In the genomic region with DNA sequence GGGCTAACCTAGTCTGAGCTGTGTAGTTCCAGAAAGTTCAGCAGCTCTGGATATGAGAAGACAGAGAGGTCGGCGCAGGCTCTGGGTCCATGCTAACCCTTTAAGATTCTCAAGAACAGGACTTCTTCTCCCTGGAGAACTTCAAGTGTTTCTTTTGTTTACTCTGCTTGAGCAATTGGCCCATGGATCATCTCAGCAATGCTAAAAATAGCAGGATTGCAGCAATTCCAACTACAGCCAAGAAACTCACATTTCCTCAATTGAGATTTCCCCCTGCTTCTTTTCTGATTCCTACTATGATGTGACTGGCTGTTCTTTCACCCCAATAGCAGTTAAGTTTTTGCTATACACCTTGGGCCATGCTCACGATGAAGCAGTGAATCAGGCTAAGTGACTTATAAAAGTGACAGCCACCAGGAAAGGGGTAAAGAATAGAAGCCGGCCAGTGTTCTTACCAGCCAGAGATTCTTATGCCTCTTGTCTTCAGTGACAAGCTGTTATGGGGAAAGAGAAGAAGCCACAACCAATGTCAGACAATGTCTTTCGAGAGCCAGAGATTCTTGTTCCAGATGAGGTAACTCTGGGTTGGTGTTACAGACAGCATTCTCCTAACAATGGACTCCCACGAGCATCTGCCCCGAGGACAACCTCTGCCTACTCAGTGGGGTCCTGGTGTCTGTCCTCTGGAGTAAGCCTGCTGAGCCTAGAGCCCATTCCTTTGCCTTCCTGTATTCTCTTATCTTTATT, we compare ENCODE assay signal across 9 mouse cellular contexts. TPM values are rescaled to one million over a fixed set of nuclear protein-coding genes. Genes with fewer than 3 reads are reported as not detected.
A peak's percentile ranks its signal among the peaks of the same experiment; 100 is the strongest.
DNase-seq lines count a peak whose midpoint lies in the region; TF ChIP-seq lines count a peak whose summit lies in the region.
"Had no signal": no experiment of that assay in that cellular context is flagged by ENCODE, and none has a peak within 500 bp of the region (broad histone marks: within the 10 kb centered on the region; RNA-seq: fewer than 3 reads in every experiment).

No protein-coding gene starts in this region.

- intact Hi-C loops in heart, postnatal 36 days (cut with DNase I) = no loop called here

- H3K27ac ChIP-seq in kidney, adult 2 months (ENCODE audit: insufficient read depth, low read depth, low read length) = 0 out of 2 replicates have a peak overlapping the region, but pooled peaks have one; percentile 11
- H3K27ac ChIP-seq in brown adipose tissue, adult 24 weeks (replicated peaks; ENCODE audit: low read depth, low read length) = peak overlapping the region; percentile 68
- H3K27ac ChIP-seq: neural tube, embryonic 13.5 days had no signal

- TF ChIP-seq CTCF in kidney, adult 2 months (conservative IDR thresholded peaks at IDR 0.05; ENCODE audit: insufficient read depth, insufficient read length, low read depth, low read length) = no peak

- no peaks in the 10 kb centered on the region for H3K27me3 ChIP-seq in kidney, adult 2 months (replicated peaks; ENCODE audit: control insufficient read depth, insufficient read depth, low read length)
- H3K27me3 ChIP-seq in megakaryocyte, embryonic 14.5 days (replicated peaks) = no peaks in the 10 kb centered on the region
- H3K27me3 ChIP-seq: neural tube, embryonic 13.5 days had no signal

- no peak overlapping the region for H3K4me3 ChIP-seq in kidney, adult 2 months (ENCODE audit: insufficient read depth, low read depth, low read length)
- no peak overlapping the region for H3K4me3 ChIP-seq in brown adipose tissue, adult 24 weeks (ENCODE audit: insufficient read depth, low read depth, low read length)
- H3K4me3 ChIP-seq in megakaryocyte, embryonic 14.5 days (replicated peaks) = peak overlapping the region; percentile 17
- H3K4me3 ChIP-seq: neural tube, embryonic 13.5 days had no signal

- H3K9me3 ChIP-seq in megakaryocyte, embryonic 14.5 days = 0 out of 2 replicates have a peak, but pooled peaks cover 2% of the 10 kb centered on the region
- H3K9me3 ChIP-seq: neural tube, embryonic 13.5 days had no signal

- peak; percentile 47 for DNase-seq in kidney, adult 2 months
- no peak for DNase-seq in kidney, postnatal 10 days
- DNase-seq in heart, postnatal 36 days = peak; percentile 34 to 61
- no peak for DNase-seq in natural killer cell, adult 2 months (ENCODE audit: low spot score in 2 of 2)
- no peak for DNase-seq in spleen, adult 12 weeks (ENCODE audit: low spot score)
- no peak for DNase-seq in thymus, postnatal 25 days

- WGBS in kidney, adult 2 months = 75% methylated on average over 7 of the region's 7 CpGs

- peaks cover 15% of the 10 kb centered on the region for H3K4me1 ChIP-seq in kidney, adult 2 months (ENCODE audit: control insufficient read depth, insufficient read depth, low read length)
- H3K4me1 ChIP-seq in brown adipose tissue, adult 24 weeks (ENCODE audit: control insufficient read depth, insufficient read depth, insufficient read length, low read length) = peaks cover 27% of the 10 kb centered on the region
- H3K4me1 ChIP-seq in megakaryocyte, embryonic 14.5 days = peaks cover 65% of the 10 kb centered on the region
- H3K4me1 ChIP-seq: neural tube, embryonic 13.5 days had no signal

- TF ChIP-seq POLR2A in kidney, adult 2 months (IDR thresholded peaks at IDR 0.05; ENCODE audit: low read depth, low read length) = no peak

- H3K36me3 ChIP-seq in kidney, adult 2 months (ENCODE audit: control insufficient read depth, insufficient read depth, low read length) = no peaks in the 10 kb centered on the region; the same call in 1 of the 2 replicates
- H3K36me3 ChIP-seq in megakaryocyte, embryonic 14.5 days (replicated peaks; ENCODE audit: low read length) = peaks cover 98% of the 10 kb centered on the region

RNA-seq across cellular contexts. Expression of gene Susd2, which starts 33.2 kb away (rescaled TPM):
- 193 and 196 TPM in 2 replicates for polyA plus RNA-seq in kidney, adult 2 months (2012; rRNA removed)
- polyA plus RNA-seq in brown adipose tissue, adult 24 weeks (2012; ENCODE audit: insufficient read depth, insufficient read length, missing spikeins) = 0.63 TPM in 1 of 2 replicates, not detected in the other
- 1 to 10 TPM; 1.4 to 1.8 TPM for total RNA-seq in heart, postnatal 36 days (2021)
- polyA plus RNA-seq in megakaryocyte, embryonic 14.5 days (2012; ENCODE audit: insufficient read depth, low replicate concordance) = 0.17 TPM in 1 of 2 replicates, not detected in the other

Comparison
In these comparisons a context has a peak if more than half of its experiments do, and no peak if none do; other contexts are left out.
1. DNase-seq: peak in kidney, adult 2 months (single experiment) and heart, postnatal 36 days (2 of 2); none in kidney, postnatal 10 days (single experiment), natural killer cell, adult 2 months (0 of 2), spleen, adult 12 weeks (single experiment) and thymus, postnatal 25 days (single experiment).
2. RNA of gene Susd2, which starts 33.2 kb away (polyA plus RNA-seq): 193 to 196 TPM in kidney, adult 2 months; 0.63 TPM in brown adipose tissue, adult 24 weeks and 0.17 TPM in megakaryocyte, embryonic 14.5 days; every median in the first group is over 100 times any median in the second.